Mouse (Mus musculus) G1E (cell line): ENCODE measurements at regions not wholly inside any gene's neighbourhood (a gene's known extent, or its start where the extent isn't known, plus 50 kb on each side); places are given as distances from the start of the nearest gene placed in this dataset.

Experiments
- CTCF ChIP-seq: IDR thresholded peaks from 2 replicates; pipeline ENCODE4 v1.5.1; 2012; ENCODE audit warnings: low read depth, low read length, inconsistent platforms, mixed read lengths
- GATA1 ChIP-seq: IDR thresholded peaks from 2 replicates; pipeline ENCODE4 v1.6.1; 2012; ENCODE audit warnings: borderline replicate concordance, low read length, inconsistent platforms, mixed read lengths
- GATA2 ChIP-seq: IDR thresholded peaks from 2 replicates; pipeline ENCODE4 v1.6.1; 2012; ENCODE audit warnings: low read depth, low read length, inconsistent platforms, borderline replicate concordance

DNA sequence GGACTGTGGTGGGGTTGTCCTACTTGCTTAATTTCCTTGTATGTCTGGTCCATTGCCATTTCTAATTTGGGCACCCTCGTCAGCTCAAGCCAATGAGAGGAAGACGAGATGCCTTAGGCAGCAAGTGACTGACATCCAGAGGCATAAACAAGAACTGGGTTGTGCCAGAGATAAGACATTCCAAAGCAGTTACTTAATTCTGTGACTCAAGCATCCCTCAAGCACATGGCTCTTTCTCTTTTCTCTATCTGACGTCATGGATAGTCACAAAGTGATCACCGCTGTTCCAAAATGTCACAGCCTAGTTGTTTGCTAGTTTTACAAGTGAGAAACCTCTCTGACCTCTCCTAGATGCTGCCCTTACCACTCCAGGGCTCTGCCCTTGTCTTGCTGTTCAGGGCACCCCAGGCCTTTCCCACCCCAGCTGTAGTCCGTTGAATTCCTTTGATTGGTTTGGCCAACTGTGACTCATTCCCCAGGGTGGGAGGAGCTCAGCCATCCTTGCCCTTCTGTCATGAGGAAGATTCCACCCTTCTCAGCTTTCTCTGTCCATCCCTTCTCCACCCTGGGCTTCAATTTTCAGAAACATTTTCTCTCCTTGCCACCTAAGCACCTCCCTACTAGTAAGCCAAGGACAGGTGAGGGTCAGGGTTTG, 78.9 kb downstream of the Chst1 start:
- TF ChIP-seq CTCF: no peak
- no peak for TF ChIP-seq GATA1
- no peak for TF ChIP-seq GATA2
